Mouse (Mus musculus) left cerebral cortex, adult 11 months (tissue): Measurements from ENCODE around the gene Dcp1b.
"Not testable (repeated sequence)": the region's sequence is repeated elsewhere in the genome, so short reads cannot be mapped to it uniquely, and the experiment has no call there.

Experiments used
- DNase-seq: peaks from one replicate; pipeline ENCODE4 v3.0.0; 2022; ENCODE audit warnings: low spot score

The Dcp1b gene

GRCm38 (mm10) chr6:119196382-119197305 is 21.6 kb downstream of the Dcp1b start, which contains the start of gene Cacna1c:
TSS of gene Cacna1c (minus strand) at chr6:119196418.
- no peak for DNase-seq

DNA sequence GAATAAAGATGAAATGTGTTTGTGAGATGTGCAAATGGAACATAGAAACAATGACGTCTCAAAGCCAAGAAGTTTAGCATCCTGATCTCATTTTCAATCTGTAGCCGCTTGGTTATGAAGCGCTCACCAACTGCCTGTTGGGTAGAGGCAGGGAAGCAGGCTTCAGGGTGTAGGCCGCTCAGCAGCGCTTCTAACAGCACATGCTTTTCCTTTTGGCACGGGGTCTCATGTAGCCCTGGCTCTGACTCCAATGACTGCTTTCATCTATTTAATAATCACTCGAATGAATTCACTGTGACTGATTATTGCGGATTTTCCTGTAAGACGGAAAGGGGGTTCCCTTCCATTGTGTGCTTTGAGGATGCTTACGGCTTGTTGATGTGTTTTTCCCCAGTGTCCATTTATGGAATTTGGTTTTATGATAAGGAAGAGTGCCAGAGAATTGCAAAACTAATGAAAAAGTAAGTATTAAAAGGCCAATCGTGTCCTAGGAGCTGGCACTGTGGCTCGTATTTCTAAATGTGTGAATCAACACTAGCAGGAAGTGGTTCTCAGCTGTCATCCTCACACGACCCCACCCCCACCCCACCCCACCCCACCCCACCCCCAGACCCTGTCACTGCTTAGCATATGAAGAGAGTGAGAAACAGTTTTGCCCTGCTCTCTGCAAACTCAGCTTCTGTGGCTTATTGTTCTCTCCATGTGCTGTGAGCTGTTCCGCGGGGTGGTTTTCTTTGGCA is 23.7 kb downstream of the Dcp1b start:
- DNase-seq = no peak

GRCm38 (mm10) chr6:119199274-119199879 is 24.3 kb downstream of the Dcp1b start:
- DNase-seq = no peak

GRCm38 (mm10) chr6:119200362-119200761 is 25.3 kb downstream of the Dcp1b start:
- DNase-seq = no peak

DNA sequence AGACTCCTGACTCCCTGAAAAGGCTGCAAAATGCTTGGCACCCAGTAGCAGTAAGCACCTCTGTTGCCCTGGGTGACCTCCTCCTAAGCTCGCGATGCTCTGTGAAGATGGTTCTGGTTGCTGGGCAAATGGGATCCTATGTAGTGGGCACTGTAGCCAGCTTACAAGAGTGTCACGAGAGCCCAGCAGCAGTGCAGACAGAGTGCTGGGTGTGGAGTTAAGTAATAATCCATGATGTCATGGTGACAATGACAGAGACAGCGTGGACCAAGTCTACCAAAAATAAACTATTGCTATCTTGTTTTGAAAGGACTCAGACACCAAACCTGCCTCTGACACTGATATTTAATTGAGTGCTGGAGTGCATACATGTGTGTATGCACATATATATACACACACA is 26.5 kb downstream of the Dcp1b start:
- no peak for DNase-seq

- no peak for DNase-seq
Measured at GRCm38 (mm10) chr6:119204286-119204685, 29.2 kb downstream of the Dcp1b start.

DNA sequence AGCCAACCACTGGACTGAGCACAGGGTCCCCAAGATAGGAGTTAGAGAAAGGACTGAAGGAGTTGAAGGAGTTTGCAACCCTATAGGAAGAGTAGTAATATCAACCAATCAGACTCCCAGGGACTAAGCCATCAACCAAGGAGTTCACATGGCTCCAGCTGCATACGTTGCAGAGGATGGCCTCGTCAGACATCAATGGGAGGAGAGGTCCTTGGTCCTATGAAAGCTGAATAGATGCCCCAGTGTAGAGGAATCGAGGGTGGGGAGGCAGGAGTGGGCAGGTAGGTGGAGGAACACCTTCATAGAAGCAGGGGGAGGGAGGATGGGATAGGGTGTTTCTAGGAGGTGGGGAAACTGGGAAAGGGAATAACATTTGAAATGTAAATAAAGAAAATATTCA is 29.9 kb downstream of the Dcp1b start:
- DNase-seq = no peak

GRCm38 (mm10) chr6:119206006-119206405 is 31.0 kb downstream of the Dcp1b start:
- DNase-seq = not testable (repeated sequence)

GRCm38 (mm10) chr6:119213375-119213774 is 38.3 kb downstream of the Dcp1b start:
- no peak for DNase-seq

DNA sequence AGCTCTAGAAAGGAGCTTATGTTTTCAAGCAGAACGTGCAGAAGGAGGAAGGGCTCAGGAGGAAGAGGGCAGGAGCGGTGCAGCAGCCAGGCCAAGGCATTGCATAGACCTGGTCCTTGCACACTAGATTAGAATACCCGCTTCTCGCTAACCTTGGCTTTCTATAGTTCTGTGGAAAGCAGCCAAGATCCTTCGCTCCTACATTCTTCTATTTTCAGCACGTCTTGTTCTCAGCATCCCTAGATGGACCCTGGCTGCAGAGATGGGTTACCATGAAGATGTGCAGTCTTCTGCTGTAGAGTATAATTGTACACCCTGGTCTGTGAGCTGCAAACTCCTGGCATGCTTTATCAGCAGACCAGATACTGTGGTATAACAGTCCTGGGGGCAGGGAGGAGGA is 39.1 kb downstream of the Dcp1b start:
- DNase-seq = no peak

DNA sequence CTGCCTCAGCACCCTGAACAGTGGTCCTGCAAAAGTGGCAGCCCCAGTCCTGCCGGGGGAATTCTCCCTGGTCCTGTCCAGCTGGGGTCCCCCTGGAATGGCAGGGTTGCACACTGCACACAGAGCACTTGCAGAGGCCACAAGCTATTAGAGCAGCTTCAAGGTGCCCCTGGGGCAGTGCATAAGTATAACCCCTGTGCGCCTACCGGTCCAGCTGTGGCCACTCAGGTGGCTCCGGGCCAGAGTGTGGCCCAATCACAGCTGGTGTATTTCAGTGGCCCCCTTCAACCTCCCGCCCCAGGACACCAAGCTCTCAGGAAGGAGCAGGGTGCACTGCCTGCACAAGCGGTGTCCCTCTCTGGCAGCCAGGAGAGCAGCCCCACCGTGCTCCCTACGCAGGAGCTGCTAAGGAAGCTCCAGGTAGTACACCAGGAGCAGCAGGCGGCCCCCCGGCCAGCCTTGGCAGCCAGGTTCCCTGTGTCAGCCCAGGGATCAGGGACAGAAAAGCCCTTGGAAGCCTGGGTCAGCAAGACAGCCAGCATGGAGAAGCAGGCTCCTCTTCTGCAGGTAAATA is 40.1 kb downstream of the Dcp1b start:
- DNase-seq = no peak

DNA sequence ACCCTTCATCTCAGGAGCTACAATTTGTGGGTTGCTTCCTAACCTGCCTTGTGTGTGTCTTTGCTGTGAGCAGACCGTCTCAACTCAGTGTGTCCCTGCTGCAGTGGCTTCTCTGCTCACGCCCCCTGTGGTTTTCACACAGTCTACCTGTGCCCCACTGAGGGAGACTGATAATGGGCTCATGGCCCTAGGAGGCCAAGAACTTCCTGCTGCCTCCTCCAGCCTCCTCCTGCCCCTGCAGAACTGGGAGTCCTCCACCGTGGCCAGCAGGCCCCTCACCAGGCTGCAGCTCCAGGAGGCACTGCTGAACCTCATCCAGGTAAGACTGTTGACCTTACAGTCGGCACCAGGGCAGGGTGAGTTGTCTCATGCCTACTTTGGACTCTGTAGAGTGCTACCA is 42.6 kb downstream of the Dcp1b start:
- DNase-seq = no peak

- no peak for DNase-seq
Measured at GRCm38 (mm10) chr6:119218591-119218990, 43.5 kb downstream of the Dcp1b start.

DNA sequence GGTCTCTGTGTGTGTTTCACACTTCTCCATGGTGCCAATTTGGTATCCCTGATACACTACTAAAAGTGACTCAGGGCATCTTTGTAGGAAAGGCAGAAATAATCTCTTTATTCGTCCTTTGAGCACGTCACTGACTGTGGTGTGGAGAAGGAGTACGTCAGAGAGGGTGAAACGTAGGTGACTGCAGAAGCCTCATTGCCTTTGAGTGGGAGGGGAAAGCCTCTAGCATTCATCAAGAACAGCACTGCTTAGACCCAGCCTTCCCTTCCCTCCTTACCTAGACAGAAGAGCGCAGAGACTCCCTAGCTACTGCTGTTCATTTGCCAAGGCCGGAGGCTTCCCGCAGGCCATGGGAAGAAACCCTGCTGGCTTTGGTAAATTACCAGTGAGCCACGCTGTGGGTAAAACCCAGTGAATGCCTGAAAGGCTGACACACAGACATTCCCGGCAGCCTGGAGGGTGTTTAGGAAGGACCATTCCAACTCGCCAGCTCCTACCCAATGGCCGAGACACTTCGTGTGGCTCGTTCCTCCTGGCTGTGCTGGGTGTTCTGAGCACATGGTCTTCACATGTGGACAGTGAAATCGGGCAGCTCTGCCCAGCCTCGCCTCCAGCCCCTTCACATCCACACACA is 44.3 kb downstream of the Dcp1b start:
- no peak for DNase-seq

DNA sequence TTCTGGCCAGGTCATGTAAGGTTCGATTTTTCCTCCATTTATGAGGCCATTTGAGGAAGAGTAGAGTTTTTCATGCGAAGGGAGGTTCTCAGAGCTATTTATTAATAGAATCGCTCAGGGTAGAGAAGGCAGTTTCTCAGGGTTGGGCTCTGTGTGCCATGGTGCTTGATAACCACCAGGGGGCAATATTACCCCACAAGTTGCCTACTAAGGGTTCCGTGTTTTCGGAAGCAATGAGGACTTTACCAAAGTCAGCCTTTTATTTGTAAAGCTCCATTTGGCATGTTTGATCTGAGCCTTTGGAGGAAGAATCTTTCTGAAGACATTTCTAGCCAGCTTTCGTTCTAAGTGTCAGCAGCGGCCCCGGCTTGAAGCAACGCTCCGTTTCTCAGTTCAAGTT is 45.2 kb downstream of the Dcp1b start:
- DNase-seq = no peak

- DNase-seq = no peak
Measured at GRCm38 (mm10) chr6:119224451-119225195, 49.6 kb downstream of the Dcp1b start.

DNA sequence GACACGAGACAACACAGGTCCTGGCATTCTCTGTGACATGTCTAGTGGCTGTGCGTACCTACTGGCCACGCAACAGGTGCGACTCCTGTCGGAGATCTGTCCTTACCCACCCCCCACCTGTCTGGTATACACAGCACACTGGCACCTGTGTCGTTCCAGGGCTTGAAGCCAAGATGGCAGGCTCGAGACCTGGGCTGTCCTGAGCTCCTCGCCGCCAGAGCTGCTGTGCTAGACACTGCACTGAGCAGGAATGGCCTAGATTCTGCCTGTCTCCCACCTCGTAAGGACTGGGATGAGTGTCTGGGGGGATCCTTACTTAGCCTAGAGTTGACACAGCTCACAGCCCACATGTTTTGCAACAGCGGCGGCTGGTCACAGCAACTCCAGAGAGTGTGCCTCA is 50.2 kb downstream of the Dcp1b start:
- no peak for DNase-seq

GRCm38 (mm10) chr6:119225731-119226130 is 50.7 kb downstream of the Dcp1b start:
- DNase-seq = no peak

- no peak for DNase-seq
Measured at GRCm38 (mm10) chr6:119227001-119227400, 51.9 kb downstream of the Dcp1b start.

DNA sequence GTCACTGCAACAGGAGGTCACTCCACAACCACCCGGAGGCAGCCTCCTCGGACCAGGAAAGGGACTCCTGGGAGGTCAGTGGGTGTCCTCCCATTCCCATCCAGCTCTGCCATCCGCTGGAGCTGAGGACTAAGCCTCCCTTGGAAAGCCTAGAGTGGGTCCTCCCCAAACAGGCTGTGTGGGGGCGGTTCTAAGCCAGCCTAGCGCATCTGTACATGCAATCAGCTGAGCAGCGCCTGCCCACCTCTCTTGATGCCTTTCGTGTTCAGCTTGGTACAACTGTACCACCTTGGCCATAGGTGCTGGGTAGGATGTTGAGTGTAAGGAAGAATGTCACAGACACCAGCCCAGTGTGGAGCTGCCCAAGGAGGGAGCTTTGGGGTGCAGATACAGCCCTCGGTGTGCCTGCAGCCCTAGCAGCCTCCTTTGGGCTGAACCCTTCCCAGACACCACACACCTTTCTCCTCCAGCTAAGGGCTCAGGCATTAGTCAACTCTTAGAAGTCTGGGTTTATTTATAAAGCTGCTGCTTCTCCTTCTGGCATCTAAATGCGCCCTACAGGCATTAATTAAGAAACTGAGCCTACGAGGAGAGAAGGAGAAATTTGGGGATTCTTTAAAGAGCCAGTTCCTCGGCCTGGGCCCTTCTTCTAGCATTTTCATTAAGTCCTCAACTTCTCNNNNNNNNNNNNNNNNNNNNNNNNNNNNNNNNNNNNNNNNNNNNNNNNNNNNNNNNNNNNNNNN is 54.0 kb downstream of the Dcp1b start:
- no peak for DNase-seq
